Mouse (Mus musculus) brain, embryonic 14.5 days (tissue): Measurements from ENCODE around the gene Palld. TPM values are rescaled to one million over a fixed set of nuclear protein-coding genes. Genes with fewer than 3 reads are reported as not detected.

ENCODE experiments used
- DNase-seq: peaks from one replicate; pipeline ENCODE4 v3.0.0-alpha.2; 2011; ENCODE audit warnings: low read depth
- CTCF ChIP-seq: fragments of 200-500 bp; IDR thresholded peaks from 2 replicates; pipeline ENCODE4 v1.5.1; 2012; ENCODE audit warnings: inconsistent platforms, mild to moderate bottlenecking, moderate library complexity, borderline replicate concordance; ENCODE audit not compliant: insufficient read depth, insufficient read length; ENCODE audit errors: extremely low read depth
- POLR2A ChIP-seq: fragments of 200-500 bp; IDR thresholded peaks from 2 replicates; pipeline ENCODE4 v1.6.1; 2012; ENCODE audit warnings: mild to moderate bottlenecking, inconsistent platforms, borderline replicate concordance; ENCODE audit not compliant: poor library complexity, insufficient read depth, insufficient read length, severe bottlenecking; ENCODE audit errors: extremely low read depth
- polyA plus RNA-seq: library from polyadenylated mRNA; depleted of rRNA; stranded (reverse); fragments of >200 nt; gene quantifications from 2 replicates; pipeline ENCODE4 v1.2.3, GENCODE M21; 2012

Palld gene
- polyA plus RNA-seq, 1 experiment: 16.4 TPM

- peak; percentile 23 for DNase-seq
- TF ChIP-seq POLR2A: no peak
- TF ChIP-seq CTCF: no peak
Observed at GRCm38 (mm10) chr8:61851270-61851669, 51.2 kb downstream of the Palld start.

GRCm38 (mm10) chr8:61848581-61849162, 53.8 kb downstream of the Palld start:
- TF ChIP-seq CTCF (no peak), POLR2A (no peak)
- peak; percentile 59 for DNase-seq

GRCm38 (mm10) chr8:61847494-61847893, 55.0 kb downstream of the Palld start:
- DNase-seq: no peak
- TF ChIP-seq CTCF (no peak), POLR2A (no peak)

- TF ChIP-seq CTCF: no peak
- TF ChIP-seq POLR2A: no peak
- no peak for DNase-seq
Observed at GRCm38 (mm10) chr8:61844992-61845391, 57.5 kb downstream of the Palld start.

GRCm38 (mm10) chr8:61844575-61844974, 57.9 kb downstream of the Palld start:
- DNase-seq: peak; percentile 23
- TF ChIP-seq POLR2A (no peak), CTCF (no peak)

- no peak for TF ChIP-seq CTCF
- no peak for DNase-seq
Observed at GRCm38 (mm10) chr8:61843776-61844175, 58.7 kb downstream of the Palld start.

- TF ChIP-seq POLR2A: no peak
- TF ChIP-seq CTCF: no peak
- no peak for DNase-seq
Observed at GRCm38 (mm10) chr8:61833211-61833610, 69.3 kb downstream of the Palld start.

- DNase-seq: no peak
- TF ChIP-seq CTCF (no peak), POLR2A (no peak)
Observed at GRCm38 (mm10) chr8:61831944-61832343, 70.5 kb downstream of the Palld start.

- DNase-seq: no peak
- TF ChIP-seq POLR2A: no peak
- TF ChIP-seq CTCF: no peak
Observed at GRCm38 (mm10) chr8:61830821-61831220, 71.7 kb downstream of the Palld start.

- TF ChIP-seq POLR2A (no peak), CTCF (no peak)
- DNase-seq: no peak
Observed at GRCm38 (mm10) chr8:61824563-61824962, 77.9 kb downstream of the Palld start.

GRCm38 (mm10) chr8:61823157-61823556, 79.3 kb downstream of the Palld start:
- TF ChIP-seq POLR2A (no peak), CTCF (no peak)
- DNase-seq: peak; percentile 19

- no peak for DNase-seq
- TF ChIP-seq CTCF (no peak), POLR2A (no peak)
Observed at GRCm38 (mm10) chr8:61803764-61804163, 98.7 kb downstream of the Palld start.
